Mouse (Mus musculus): Measurements from ENCODE around the gene H2-K1. TPM values are rescaled to one million over a fixed set of nuclear protein-coding genes. Genes with fewer than 3 reads are reported as not detected.

H2-K1 gene
- polyA plus RNA-seq, 1 experiment from 2014 or later: 137 TPM

MicroRNAs within 50 kb of the gene (microRNA counts, 519-probe panel; counts per million panel counts)
- microRNA mmu-miR-219: not detected

Small RNAs within 50 kb of the gene (microRNA-seq; reads per million reads assigned to microRNA genes)
- 0.34 reads per million for gene Mir219a-1
- gene Mir219c: not detected

Other genes with a start within 250 kb of the H2-K1 start
- gene Rab11b, start 239.8 kb downstream of the H2-K1 start, polyA plus RNA-seq (2014; fragmentation: Nextera tagmentation; extraction: Ambion mirVana): 209 and 261 TPM in 2 replicates
- gene Angptl4, start 218.5 kb downstream of the H2-K1 start, polyA plus RNA-seq (2014; fragmentation: Nextera tagmentation; extraction: Ambion mirVana): 18.0 and 22.0 TPM in 2 replicates
- gene Kank3, start 189.8 kb downstream of the H2-K1 start, polyA plus RNA-seq (2014; fragmentation: Nextera tagmentation; extraction: Ambion mirVana): 28.0 and 28.8 TPM in 2 replicates
- gene Rps28, start 175.8 kb downstream of the H2-K1 start, polyA plus RNA-seq (2014; fragmentation: Nextera tagmentation; extraction: Ambion mirVana): 1,343 and 1,538 TPM in 2 replicates
- gene Ndufa7, start 175.8 kb downstream of the H2-K1 start, polyA plus RNA-seq (2014; fragmentation: Nextera tagmentation; extraction: Ambion mirVana): 589 and 606 TPM in 2 replicates
- gene Cd320, start 157.3 kb downstream of the H2-K1 start, polyA plus RNA-seq (2014; fragmentation: Nextera tagmentation; extraction: Ambion mirVana): 77.8 and 86.7 TPM in 2 replicates
- not detected in 2 replicates for gene Gm7029, start 126.5 kb downstream of the H2-K1 start, polyA plus RNA-seq (2014; fragmentation: Nextera tagmentation; extraction: Ambion mirVana)
- 6.7 and 9.4 TPM in 2 replicates for gene Kifc1, start 109.7 kb downstream of the H2-K1 start, polyA plus RNA-seq (2014; fragmentation: Nextera tagmentation; extraction: Ambion mirVana)
- 0.23 TPM in 2 replicates for gene Platr17, start 95.2 kb downstream of the H2-K1 start, polyA plus RNA-seq (2014; fragmentation: Nextera tagmentation; extraction: Ambion mirVana)
- 41.8 and 42.7 TPM in 2 replicates for gene Daxx, start 90.9 kb downstream of the H2-K1 start, polyA plus RNA-seq (2014; fragmentation: Nextera tagmentation; extraction: Ambion mirVana)
- 32.3 and 32.5 TPM in 2 replicates for gene Tapbp, start 84.4 kb downstream of the H2-K1 start, polyA plus RNA-seq (2014; fragmentation: Nextera tagmentation; extraction: Ambion mirVana)
- 9.4 and 9.8 TPM in 2 replicates for gene Zbtb22, start 84.4 kb downstream of the H2-K1 start, polyA plus RNA-seq (2014; fragmentation: Nextera tagmentation; extraction: Ambion mirVana)
- 31.3 and 34.5 TPM in 2 replicates for gene Rgl2, start 70.8 kb downstream of the H2-K1 start, polyA plus RNA-seq (2014; fragmentation: Nextera tagmentation; extraction: Ambion mirVana)
- 163 and 175 TPM in 2 replicates for gene Pfdn6, start 60.0 kb downstream of the H2-K1 start, polyA plus RNA-seq (2014; fragmentation: Nextera tagmentation; extraction: Ambion mirVana)
- 28.6 and 31.8 TPM in 2 replicates for gene Wdr46, start 59.7 kb downstream of the H2-K1 start, polyA plus RNA-seq (2014; fragmentation: Nextera tagmentation; extraction: Ambion mirVana)
- 3.7 and 4.9 TPM in 2 replicates for gene B3galt4, start 48.9 kb downstream of the H2-K1 start, polyA plus RNA-seq (2014; fragmentation: Nextera tagmentation; extraction: Ambion mirVana)
- 32.4 and 35.3 TPM in 2 replicates for gene Vps52, start 44.5 kb downstream of the H2-K1 start, polyA plus RNA-seq (2014; fragmentation: Nextera tagmentation; extraction: Ambion mirVana)
- 2,375 and 2,437 TPM in 2 replicates for gene Rps18, start 44.3 kb downstream of the H2-K1 start, polyA plus RNA-seq (2014; fragmentation: Nextera tagmentation; extraction: Ambion mirVana)
- 4.4 and 5.9 TPM in 2 replicates for gene Ring1, start 24.3 kb upstream of the H2-K1 start, polyA plus RNA-seq (2014; fragmentation: Nextera tagmentation; extraction: Ambion mirVana)
- 49.7 and 53.6 TPM in 2 replicates for gene H2-Ke6, start 27.7 kb upstream of the H2-K1 start, polyA plus RNA-seq (2014; fragmentation: Nextera tagmentation; extraction: Ambion mirVana)
- gene Slc39a7, start 31.3 kb upstream of the H2-K1 start, polyA plus RNA-seq (2014; fragmentation: Nextera tagmentation; extraction: Ambion mirVana): 86.4 and 89.5 TPM in 2 replicates
- 21.5 and 28.5 TPM in 2 replicates for gene Rxrb, start 31.5 kb upstream of the H2-K1 start, polyA plus RNA-seq (2014; fragmentation: Nextera tagmentation; extraction: Ambion mirVana)
- gene Col11a2, start 39.1 kb upstream of the H2-K1 start, polyA plus RNA-seq (2014; fragmentation: Nextera tagmentation; extraction: Ambion mirVana): 0.44 and 0.66 TPM in 2 replicates
- 0.75 and 1.1 TPM in 2 replicates for gene H2-Oa, start 92.0 kb upstream of the H2-K1 start, polyA plus RNA-seq (2014; fragmentation: Nextera tagmentation; extraction: Ambion mirVana)
- gene H2-DMa, start 119.2 kb upstream of the H2-K1 start, polyA plus RNA-seq (2014; fragmentation: Nextera tagmentation; extraction: Ambion mirVana): 11.0 and 13.5 TPM in 2 replicates
- 124 and 144 TPM in 2 replicates for gene Brd2, start 122.3 kb upstream of the H2-K1 start, polyA plus RNA-seq (2014; fragmentation: Nextera tagmentation; extraction: Ambion mirVana)
- 0.15 and 0.42 TPM in 2 replicates for gene H2-DMb2, start 143.0 kb upstream of the H2-K1 start, polyA plus RNA-seq (2014; fragmentation: Nextera tagmentation; extraction: Ambion mirVana)
- 1.7 and 1.8 TPM in 2 replicates for gene H2-DMb1, start 152.7 kb upstream of the H2-K1 start, polyA plus RNA-seq (2014; fragmentation: Nextera tagmentation; extraction: Ambion mirVana)
- gene Tap1, start 187.2 kb upstream of the H2-K1 start, polyA plus RNA-seq (2014; fragmentation: Nextera tagmentation; extraction: Ambion mirVana): 4.2 and 4.9 TPM in 2 replicates
- 4.6 and 4.7 TPM in 2 replicates for gene Psmb9, start 187.4 kb upstream of the H2-K1 start, polyA plus RNA-seq (2014; fragmentation: Nextera tagmentation; extraction: Ambion mirVana)
- 13.7 and 14.0 TPM in 2 replicates for gene Psmb8, start 197.4 kb upstream of the H2-K1 start, polyA plus RNA-seq (2014; fragmentation: Nextera tagmentation; extraction: Ambion mirVana)
- gene Tap2, start 203.2 kb upstream of the H2-K1 start, polyA plus RNA-seq (2014; fragmentation: Nextera tagmentation; extraction: Ambion mirVana): 2.2 and 2.5 TPM in 2 replicates
- 0.11 TPM in 1 of 2 replicates, not detected in the other for gene H2-Ob, start 238.6 kb upstream of the H2-K1 start, polyA plus RNA-seq (2014; fragmentation: Nextera tagmentation; extraction: Ambion mirVana)

Measured in intestine, embryonic 14.5 days (tissue).